Mouse (Mus musculus) c-Kit-negative CD71-positive TER-119-positive erythroid progenitor cells, embryonic 14.5 days (primary cell): ENCODE measurements around the gene Axin1.
"Not testable (repeated sequence)": the region's sequence is repeated elsewhere in the genome, so short reads cannot be mapped to it uniquely, and the experiment has no call there.

ENCODE experiments used
- DNase-seq: peaks from one replicate; pipeline ENCODE4 v3.0.0-alpha.2; 2013; ENCODE audit warnings: low read depth, low spot score

The Axin1 gene

DNA sequence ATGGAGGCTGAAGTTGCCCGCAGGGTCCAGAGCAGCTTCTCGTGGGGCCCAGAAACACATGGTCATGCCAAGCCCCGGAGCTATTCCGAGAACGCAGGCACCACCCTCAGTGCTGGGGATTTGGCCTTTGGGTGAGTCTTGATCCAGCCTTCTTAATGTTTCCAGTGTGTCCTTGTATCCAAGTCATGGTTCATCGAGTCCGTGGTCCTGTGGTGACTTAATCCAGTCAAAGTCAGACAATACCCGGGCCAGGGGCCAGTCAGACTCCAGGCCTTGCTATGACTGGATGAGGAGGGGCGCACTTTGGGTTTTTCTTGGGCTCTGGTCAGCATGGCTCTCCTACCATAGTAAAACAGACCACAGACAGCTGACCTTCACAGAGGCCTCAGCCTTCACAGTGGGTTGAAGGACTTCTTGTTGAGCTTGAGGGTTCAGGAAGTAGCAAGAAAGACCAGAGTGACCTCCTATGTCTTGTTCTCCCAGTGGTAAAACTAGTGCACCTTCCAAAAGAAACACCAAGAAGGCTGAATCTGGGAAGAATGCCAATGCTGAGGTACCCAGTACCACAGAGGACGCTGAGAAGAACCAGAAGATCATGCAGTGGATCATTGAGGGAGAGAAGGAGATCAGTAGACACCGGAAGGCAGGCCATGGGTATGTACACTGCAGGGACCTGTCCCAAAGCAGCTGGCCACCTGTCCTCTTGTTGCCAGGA lies 49.8 kb downstream of the Axin1 start:
- no peak for DNase-seq

DNA sequence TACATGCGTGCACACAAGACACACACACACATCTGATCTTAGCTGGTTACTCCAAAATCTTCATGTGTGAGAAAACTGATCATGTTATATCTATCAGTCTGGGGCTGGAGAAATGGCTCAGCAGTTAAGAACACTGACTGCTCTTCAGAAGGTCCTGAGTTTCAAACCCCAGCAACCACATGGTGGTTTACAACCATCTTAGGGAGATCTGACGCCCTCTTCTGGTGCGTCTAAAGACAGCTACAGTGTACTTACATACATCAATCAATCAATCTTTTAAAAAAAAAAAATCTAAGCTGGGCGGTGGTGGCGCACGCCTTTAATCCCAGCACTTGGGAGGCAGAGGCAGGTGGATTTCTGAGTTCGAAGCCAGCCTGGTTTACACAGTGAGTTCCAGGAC lies 53.0 kb downstream of the Axin1 start:
- not testable (repeated sequence) for DNase-seq

DNA sequence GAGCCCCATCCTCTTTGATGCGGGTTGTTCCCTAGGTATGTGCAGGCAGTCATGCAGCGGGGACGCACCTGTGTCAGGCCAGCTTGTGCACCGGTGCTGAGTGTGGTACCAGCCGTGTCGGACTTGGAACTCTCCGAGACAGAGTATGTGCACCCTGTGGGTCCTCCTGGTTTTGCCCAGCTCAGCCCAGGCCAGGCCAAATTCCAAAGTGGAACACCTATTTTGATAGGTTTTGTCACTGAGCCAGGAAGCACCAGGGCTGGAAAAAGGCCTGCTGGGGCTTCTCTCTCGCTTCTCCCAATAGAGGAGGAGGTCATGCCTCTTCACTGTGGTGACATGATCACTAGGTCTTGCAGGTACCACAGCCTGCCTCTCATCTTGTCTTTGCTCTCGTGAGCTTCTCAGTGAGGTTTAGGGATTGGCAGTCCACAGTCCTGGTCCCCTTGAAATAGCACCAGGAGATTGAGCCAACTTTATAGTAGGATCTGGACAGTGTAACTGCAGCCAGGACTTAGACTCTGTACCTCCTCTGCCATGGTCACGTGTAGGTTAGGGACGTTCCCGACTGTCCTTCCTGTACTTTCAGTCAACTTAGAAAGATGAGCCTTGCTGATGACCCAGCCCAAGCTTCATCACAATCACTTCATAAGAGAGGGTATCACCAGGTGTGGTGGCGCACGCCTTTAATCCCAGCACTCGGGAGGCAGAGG lies 54.1 kb downstream of the Axin1 start:
- no peak for DNase-seq

DNA sequence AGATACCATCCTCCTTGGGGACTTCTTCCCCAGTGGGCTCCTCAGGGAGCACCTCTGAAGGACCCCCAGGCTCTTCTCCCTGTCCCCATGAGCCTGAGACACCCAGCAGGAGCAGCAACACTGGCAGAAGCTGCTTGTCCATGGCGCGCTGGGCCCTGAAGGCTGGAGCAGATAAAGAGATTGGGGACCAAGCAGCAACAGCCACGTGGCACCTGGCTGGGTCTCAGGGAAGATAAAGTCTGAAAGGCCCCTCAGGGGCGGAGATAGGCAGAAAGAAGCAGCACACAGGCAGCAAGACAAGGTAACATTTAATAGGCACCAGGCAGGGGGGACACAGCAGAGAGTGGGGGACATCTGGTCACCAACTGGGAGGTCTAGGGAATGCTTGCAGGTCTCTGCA lies 60.4 kb downstream of the Axin1 start, which contains the start of gene Pdia2:
TSS of gene Pdia2 (minus strand) at position 196 of the 400 bp plus-strand sequence.
- peak; percentile 38 for DNase-seq

DNA sequence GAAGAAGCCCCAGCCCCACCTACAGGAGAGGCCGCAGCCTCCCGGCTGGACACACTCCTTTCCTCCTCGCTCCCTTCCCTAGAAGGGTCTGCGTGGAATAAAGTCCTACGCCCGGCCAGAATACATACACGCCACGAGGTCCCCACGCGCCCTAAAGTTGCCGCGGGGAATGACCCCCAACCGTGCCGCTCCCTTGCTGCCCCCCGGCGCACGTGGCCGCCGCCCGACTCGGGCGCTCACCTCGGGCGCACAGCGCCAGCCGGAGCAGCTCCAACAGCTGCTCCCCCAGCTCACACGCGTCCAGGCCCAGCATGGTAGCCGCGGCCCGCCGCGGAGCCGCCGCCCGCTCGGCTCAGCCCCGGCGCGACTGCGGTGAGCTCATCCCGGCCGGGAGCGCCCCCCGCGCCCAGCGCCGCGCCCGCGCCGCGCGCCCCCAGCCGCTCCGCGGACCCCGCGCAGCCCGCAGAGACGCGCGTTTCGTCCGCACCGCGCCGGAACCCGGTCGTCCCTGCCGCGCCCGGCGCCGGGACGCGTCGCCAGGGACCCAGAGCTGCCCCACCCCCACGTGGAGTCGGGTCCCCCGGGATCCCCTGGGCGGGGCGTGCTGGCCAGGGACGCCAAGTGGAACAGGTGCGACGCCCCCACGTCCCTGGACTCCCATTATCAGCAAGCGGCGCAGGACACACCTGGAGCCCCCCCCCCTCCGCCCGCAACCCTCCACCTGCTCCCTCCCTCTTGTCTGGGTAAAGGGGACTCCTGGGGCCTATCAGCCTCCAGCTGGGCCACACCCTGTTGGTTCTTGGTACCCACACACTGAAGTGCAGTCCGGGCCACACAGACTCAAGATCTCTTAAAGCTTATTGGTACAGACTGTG lies 62.6 kb downstream of the Axin1 start:
- DNase-seq: no peak

DNA sequence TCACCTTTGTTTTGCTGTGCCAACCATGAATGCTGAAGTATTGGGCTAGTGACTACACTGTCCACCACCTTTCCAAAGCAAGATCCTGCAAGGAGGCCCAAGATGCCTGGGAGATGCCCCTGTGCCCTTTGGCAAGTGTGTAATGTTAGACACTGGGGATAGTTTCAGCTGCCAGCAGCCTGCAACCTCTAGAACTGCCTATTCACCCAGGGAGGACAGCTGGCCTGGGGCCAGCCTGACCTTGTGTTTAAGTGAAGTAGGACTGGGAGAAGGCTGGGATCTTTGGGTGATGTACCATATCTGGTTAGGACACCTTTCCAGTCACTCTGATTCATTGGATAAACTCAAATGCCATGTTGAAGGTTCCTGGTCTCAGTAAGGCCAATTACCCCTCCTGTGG lies 63.5 kb downstream of the Axin1 start:
- DNase-seq: no peak

DNA sequence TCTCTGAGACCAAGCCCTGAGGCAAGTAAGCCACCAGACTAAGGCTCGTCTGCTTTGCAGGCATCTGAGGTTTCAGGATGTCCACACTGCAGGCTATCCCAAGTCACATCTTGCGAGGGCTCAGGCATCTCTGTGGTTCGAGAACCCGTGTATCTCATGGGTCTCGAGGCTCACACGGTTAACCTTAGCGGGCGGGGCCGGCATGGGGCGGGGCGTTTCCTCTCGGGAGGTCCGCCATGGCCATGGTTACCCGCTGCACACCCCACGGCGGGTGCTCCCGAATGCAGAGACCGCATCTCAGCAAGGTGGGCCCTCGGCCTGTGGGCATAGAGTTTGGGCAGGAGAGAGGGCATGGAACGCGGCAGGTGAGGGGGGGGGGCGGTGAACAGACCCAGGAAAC lies 64.2 kb downstream of the Axin1 start, which contains the start of gene Rgs11:
TSS of gene Rgs11 (plus strand) at position 215 of the 400 bp plus-strand sequence.
- no peak for DNase-seq

DNA sequence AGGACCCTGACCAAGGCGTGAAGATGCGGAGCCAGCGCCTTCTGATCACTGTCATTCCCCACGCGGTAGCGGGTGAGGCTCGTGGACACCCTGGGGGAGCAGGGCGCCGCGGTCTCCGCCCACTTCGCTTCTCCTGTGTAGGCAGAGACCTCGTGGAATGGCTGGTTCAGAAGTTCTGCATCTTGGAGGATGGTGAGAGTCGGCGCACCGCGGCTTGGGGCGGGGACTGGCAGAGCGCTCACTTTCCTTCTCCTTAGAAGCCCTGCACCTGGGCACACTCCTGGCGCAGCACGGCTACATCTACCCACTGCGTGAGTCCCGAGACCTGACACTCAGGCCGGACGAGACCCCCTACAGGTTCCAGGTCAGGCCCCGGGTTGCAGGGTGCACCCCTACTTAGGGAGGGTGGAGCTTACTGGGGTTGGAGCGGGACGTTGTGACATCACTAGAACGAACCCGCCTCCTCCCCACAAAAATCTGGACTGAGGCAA lies 64.9 kb downstream of the Axin1 start:
- DNase-seq: no peak

DNA sequence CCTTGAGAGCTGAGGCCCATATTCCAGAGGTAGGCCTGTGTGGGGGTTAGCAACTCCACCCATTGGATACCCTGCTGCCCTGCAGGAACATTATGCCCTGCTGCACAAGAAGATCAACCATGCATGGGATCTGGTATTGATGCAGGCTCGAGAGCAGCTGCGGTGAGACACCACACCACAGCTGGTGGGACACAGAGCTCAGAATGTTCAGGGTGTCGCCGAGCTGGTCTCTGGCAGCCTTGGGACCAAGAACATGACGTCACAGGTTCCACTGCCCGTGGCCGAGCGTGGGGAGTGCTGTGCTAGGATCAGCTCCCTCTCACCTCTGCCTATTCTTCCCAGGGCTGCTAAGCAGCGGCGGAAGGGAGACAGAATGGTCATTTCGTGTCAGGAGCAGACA lies 66.3 kb downstream of the Axin1 start:
- DNase-seq: no peak

DNA sequence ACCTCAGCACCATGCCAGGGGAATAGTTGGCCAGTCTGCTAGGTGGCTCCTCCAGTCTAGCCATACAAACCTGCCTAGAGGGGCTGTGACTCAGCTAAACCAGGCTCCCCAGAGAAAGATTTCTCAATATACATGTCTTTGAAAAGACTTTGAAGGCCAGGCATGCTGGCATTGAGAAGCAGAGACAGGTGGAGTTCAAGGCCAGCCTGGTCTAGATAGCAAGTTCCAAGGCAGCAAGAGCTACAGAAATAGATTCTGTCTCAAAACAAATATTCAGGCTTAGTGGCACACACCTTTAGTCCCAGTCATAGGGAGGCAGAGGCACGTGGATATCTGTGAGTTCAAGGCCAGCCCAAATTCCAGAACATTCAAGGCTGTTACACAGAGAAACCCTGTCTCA lies 67.9 kb downstream of the Axin1 start:
- DNase-seq: no peak

DNA sequence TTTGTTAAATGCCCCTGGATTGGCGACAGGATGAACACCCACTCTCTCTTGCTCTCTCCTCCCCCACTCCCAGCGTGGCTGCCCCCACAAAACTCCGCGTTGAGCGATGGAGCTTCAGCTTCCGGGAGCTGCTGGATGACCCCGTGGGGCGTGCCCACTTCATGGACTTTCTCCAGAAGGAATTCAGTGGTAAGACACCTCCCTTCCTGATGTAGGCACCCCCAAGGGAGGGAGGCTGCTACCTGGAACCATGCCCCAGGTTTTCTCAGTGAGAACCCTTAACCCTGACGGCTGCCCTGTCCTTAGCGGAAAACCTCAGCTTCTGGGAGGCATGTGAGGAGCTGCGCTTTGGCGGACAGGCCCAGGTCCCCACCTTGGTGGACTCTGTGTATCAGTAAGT lies 69.2 kb downstream of the Axin1 start, which contains the start of gene Arhgdig:
TSS of gene Arhgdig (minus strand) at position 101 of the 400 bp plus-strand sequence.
- no peak for DNase-seq

DNA sequence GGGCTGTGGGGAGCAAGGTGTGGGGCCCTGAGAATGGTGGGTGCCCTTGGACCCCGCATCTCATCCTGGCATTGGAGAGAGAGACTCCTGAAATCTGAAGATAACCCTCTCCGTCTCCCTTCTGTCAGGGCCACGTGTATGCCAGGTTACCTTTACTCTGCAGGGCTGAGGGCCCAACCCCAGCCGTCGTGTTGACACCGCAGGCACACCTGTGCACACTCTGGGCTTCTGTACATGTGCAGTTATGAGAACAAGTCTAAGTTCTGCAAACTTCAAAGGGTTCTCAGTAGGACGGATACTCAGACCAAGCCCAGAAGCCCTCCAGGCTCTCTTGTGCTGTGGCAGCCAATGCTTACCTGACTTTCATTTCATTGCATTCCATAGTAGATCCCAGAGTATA lies 73.8 kb downstream of the Axin1 start:
- no peak for DNase-seq

DNA sequence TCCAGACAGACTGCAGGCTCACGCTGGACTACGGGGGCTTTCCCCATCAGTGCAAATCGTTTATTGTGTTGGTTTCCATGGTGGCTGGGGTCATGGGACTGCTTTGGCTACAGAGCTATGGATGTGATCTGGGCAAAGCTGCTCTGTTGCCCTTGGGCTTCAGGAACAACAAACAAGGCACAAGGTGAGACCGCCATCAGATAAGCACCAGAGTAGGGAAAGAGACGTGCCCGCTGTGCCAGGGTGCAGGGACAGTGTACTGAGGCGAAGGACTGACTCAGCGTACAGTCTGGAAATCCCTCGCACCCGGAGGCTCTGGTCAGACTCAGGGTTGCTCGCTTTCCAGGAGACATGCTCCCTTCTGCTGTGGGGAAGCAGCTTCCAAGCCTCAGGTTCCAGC lies 74.2 kb downstream of the Axin1 start:
- DNase-seq: no peak

DNA sequence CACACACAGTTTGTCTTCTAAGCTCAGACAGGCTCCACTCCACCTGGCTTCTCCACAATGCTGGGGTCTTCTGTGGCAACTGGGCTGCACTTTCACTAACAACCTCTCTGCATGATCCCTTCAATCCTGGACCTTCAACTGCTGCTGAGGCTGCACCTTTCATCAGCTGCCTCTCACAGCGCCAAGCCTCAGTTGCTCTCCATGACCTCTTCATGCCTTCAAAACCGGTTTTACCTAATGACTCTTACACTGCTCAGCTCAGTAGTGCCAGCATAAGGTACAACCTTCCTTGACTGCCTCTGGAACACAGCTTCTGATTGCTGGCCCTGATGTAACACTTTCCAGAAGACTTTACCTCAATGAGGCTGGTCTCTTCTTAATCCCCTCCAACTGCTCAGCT lies 83.0 kb downstream of the Axin1 start:
- DNase-seq: no peak

DNA sequence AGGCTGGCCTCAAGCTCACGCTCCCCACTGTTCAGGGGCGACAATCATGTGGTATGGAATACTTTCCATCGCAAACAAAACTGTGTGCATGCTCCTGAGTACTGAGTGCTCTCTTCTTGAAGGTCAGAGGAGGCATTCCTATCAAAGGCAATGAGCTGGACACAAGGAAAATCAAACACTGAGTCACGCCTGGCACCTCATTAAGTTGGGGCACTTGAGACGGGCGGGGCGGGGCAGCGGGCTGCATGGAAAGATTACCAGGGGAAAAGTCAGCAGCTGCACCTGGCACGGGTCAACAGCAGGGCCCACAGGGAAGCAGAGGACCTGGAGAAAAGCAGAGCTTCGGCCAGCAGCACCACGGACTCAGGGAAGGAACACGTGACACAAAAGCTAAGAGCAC lies 86.7 kb downstream of the Axin1 start:
- no peak for DNase-seq

DNA sequence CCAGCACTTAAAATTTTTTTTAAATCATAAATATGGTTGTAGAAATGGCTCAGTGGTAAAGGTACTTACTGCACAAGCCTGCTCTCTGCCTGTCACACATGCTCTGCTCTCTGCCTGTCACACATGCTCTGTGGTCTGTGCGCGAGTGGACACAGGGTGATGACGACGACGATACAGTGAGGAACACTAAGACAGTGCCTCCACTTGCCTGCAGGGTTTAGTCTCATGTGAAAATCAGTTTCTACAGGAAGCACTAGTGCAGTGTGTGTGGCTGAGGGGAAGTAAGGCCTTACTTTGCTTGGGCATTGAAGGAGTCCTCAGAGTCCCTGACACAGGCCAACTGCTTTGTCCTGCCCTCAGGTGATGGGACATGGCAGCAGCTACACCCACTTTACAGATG lies 91.3 kb downstream of the Axin1 start:
- no peak for DNase-seq

DNA sequence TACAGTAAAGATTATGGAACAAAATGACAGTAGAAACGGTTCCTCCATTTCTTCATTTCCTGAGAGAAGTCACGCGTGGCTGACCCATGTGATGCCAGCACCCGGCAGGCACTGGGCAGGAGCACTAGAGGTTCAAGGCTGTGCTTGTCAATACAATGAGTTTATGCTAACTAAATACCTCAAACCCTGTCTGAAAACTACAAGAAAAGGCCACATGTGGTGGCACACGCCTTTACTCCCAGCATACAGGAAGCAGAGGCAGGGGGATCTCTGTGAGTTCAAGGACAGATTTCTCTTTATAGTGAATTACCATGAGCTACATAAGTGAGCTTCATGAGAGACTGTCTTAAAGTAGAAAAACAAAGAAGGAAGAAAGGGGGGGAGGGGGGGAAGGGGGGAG lies 92.7 kb downstream of the Axin1 start:
- DNase-seq: no peak

DNA sequence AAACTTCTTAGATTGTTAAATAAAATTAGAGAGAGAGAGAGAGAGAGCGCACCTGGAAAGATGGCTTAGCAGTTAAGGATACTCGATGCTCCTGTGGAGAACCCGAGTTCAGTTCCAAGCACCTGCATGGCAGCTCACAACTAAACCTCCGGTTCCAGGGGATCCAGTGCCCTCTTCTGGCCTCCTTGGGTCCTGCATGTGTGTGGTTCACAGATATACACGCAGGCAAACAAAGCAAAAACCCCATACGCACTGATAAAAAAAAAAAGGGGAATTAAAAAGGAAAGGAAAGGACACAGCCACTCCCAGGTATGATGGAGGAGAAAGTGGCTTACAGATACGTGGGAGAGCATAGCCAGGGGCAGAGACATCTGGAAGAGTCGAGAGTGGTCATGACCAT lies 94.4 kb downstream of the Axin1 start:
- no peak for DNase-seq

DNA sequence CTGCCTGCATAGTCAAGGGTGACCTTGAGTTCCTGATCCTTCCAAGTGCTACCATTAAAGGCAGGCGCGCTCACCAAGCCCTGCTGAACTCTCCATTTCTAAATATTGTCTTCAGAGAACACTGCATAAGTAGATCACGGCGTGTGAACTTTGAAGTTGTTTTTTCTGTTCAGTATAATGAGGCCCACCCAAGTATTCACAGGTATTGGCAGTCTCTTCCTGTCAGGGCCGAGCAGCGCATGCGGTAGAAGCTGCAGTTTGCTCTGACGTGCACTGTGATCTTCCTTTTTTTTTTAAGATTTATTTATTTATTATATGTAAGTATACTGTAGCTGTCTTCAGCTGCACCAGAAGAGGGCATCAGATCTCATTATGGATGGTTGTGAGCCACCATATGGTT lies 95.9 kb downstream of the Axin1 start:
- no peak for DNase-seq

DNA sequence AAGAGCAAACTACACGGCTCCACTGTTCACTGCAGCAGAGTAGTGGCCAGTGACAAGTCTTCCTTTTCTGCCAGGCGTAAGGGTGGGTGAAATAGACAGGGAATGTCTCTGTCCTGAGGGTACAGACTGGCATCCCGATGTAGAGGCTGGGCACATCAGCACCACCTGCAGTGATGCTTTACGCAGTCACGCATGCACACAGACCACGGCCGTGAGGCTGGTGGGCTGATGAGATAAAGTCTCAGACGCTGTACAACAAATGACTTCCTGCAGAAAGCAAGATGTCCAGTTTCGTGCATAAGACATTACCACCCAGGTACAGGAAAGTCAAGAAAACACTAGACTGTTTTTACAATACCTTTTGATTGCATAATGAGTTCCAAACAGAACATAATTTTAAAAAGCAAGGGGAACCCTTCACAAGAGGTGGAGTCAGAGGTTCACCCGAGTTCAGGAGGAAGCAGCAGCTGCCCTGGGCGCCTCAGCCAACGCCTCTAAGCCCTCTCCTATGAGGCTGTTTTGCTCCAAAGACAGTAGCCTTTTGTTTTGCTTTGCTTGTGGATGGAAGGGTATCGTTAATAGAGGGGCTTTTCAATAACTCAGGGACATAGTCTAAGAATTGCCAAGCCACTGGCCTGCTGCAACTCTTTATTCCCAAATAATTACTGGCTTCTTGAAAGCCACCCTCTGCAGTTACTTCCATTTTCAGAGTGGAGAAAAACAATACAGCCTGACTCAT lies 96.8 kb downstream of the Axin1 start:
- no peak for DNase-seq

DNA sequence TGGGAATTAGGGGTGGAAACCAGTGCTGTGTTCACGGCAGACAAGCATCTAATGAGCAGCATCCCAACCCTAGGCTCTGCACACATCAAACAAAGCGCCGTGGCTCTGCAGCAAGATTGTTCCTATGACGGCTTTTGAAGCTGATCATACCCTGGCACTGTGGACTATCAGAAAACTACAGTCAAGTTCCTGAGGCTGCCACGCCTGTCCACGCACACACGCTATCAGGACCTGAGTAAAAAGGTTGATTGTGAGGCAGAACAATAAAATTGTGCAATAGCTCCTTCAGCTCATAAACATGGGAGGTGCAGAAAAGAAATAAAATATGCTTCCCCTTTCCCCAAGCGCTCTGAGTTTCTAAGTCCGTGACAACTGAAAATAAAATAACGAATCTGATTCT lies 99.2 kb downstream of the Axin1 start:
- DNase-seq: no peak
